Mouse (Mus musculus): Measurements from ENCODE around the gene Mtmr10. TPM values are rescaled to one million over a fixed set of nuclear protein-coding genes. Genes with fewer than 3 reads are reported as not detected.

The Mtmr10 gene
- polyA plus RNA-seq, 1 experiment from 2014 or later: 13.6 TPM

GRCm38 (mm10) chr7:64279548-64279947 lies 7.9 kb upstream of the Mtmr10 start:
- Histone ChIP-seq H3K4me2 (ENCODE audit: low read depth, low read length) (no peak overlapping the region), H3K27ac (ENCODE audit: low read length) (no peak overlapping the region), H3K9ac (ENCODE audit: low read length) (no peak overlapping the region), H3K4me1 (ENCODE audit: control insufficient read depth, insufficient read depth, low read length) (no peaks in the 10 kb centered on the region), H3K36me3 (ENCODE audit: control insufficient read depth, insufficient read depth, low read length) (no peaks in the 10 kb centered on the region), H3K9me3 (replicated peaks; ENCODE audit: control insufficient read depth, low read length) (no peaks in the 10 kb centered on the region), H3K27me3 (ENCODE audit: control insufficient read depth, insufficient read depth, low read length) (no peaks in the 10 kb centered on the region), H3K4me3 (replicated peaks; ENCODE audit: low read length) (no peak overlapping the region)
- no peak for ATAC-seq (ENCODE audit: insufficient read depth, low FRiP score)
- WGBS: 77% methylated on average over 3 of the region's 3 CpGs

DNA sequence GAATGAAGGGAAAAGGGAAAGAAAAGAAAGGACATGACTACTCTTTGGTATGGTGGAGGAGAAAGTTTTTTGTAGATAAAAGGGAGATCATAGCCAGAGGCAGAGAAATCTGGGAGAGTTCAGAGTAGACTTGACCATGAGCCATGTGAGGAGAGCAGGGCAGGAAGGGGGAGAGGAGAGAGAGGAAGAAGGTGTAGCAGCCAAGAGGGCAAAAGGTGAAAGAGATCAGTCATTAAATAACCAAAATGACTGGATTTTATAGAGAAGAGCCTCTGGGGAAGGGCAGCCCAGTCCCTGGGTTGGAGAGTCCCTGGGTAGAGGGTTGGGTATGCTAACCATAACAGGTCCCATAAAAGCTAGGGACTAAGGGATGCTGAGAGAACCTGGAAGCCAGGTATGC lies 887 bp upstream of the Mtmr10 start:
- peak overlapping the region; percentile 92; the same call in 1 of the 2 replicates for H3K9ac ChIP-seq (ENCODE audit: low read length)
- H3K4me2 ChIP-seq (ENCODE audit: low read depth, low read length): peak overlapping the region; percentile 75
- no peak overlapping the region for H3K27ac ChIP-seq (ENCODE audit: low read length)
- 0 out of 2 replicates have a peak, but pooled peaks cover 8% of the 10 kb centered on the region for H3K4me1 ChIP-seq (ENCODE audit: control insufficient read depth, insufficient read depth, low read length)
- H3K9me3 ChIP-seq (replicated peaks; ENCODE audit: control insufficient read depth, low read length): no peaks in the 10 kb centered on the region
- no peaks in the 10 kb centered on the region for H3K36me3 ChIP-seq (ENCODE audit: control insufficient read depth, insufficient read depth, low read length)
- no peak for ATAC-seq (ENCODE audit: insufficient read depth, low FRiP score)
- no peaks in the 10 kb centered on the region for H3K27me3 ChIP-seq (ENCODE audit: control insufficient read depth, insufficient read depth, low read length)
- peak overlapping the region; percentile 93 for H3K4me3 ChIP-seq (replicated peaks; ENCODE audit: low read length)

DNA sequence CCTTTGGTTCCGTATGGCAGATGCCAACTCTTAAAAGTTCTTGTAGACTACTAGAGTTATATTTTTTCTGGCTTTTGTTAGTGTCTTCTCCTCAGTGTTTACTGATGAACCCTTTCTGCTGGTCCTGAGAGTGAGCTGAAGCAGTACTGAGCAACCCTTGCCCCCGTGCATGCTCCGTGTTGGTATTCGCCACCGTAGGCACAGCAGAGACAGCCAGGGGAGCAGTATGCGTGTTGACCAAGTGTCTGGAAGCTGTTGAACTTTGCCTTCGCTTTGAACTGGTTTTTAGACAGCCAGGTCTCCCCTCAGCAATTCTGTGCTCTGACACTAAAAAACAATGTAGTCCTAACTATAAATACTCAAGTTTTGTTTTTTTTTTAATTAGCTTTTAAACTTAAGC lies 2.0 kb downstream of the Mtmr10 start:
- Histone ChIP-seq H3K36me3 (ENCODE audit: control insufficient read depth, insufficient read depth, low read length) (no peaks in the 10 kb centered on the region), H3K4me1 (ENCODE audit: control insufficient read depth, insufficient read depth, low read length) (0 out of 2 replicates have a peak, but pooled peaks cover 8% of the 10 kb centered on the region), H3K4me2 (ENCODE audit: low read depth, low read length) (no peak overlapping the region), H3K9ac (ENCODE audit: low read length) (no peak overlapping the region), H3K27me3 (ENCODE audit: control insufficient read depth, insufficient read depth, low read length) (no peaks in the 10 kb centered on the region), H3K9me3 (replicated peaks; ENCODE audit: control insufficient read depth, low read length) (no peaks in the 10 kb centered on the region), H3K27ac (ENCODE audit: low read length) (no peak overlapping the region), H3K4me3 (replicated peaks; ENCODE audit: low read length) (no peak overlapping the region)
- no peak for ATAC-seq (ENCODE audit: insufficient read depth, low FRiP score)
- 87% methylated on average over 7 of the region's 7 CpGs for WGBS

GRCm38 (mm10) chr7:64290431-64290830 lies 3.0 kb downstream of the Mtmr10 start:
- Histone ChIP-seq H3K4me2 (ENCODE audit: low read depth, low read length) (no peak overlapping the region), H3K9me3 (replicated peaks; ENCODE audit: control insufficient read depth, low read length) (no peaks in the 10 kb centered on the region), H3K27me3 (ENCODE audit: control insufficient read depth, insufficient read depth, low read length) (no peaks in the 10 kb centered on the region), H3K27ac (ENCODE audit: low read length) (no peak overlapping the region), H3K4me1 (ENCODE audit: control insufficient read depth, insufficient read depth, low read length) (0 out of 2 replicates have a peak, but pooled peaks cover 8% of the 10 kb centered on the region), H3K36me3 (ENCODE audit: control insufficient read depth, insufficient read depth, low read length) (no peaks in the 10 kb centered on the region), H3K9ac (ENCODE audit: low read length) (no peak overlapping the region), H3K4me3 (replicated peaks; ENCODE audit: low read length) (no peak overlapping the region)
- no peak for ATAC-seq (ENCODE audit: insufficient read depth, low FRiP score)
- 85% methylated on average over 6 of the region's 6 CpGs for WGBS

DNA sequence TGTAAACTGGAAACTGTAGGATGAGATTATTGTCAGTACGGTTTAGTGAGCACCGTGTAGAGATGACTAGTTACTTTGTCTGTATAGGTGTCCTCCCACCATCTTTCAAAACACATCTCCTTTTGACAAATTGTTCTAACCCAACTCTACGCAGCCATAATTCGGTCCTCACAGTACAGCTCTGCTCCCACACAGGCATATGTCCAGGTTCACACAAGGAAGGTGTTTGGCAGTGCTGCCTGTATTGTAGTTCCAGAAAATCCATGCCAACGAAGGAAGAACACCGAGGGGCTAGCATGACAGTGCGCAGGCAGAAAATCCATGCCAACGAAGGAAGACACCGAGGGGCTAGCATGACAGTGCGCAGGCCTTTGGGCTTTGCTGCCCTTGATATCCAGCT lies 4.3 kb downstream of the Mtmr10 start:
- WGBS: 92% methylated on average over 10 of the region's 10 CpGs
- H3K9me3 ChIP-seq (replicated peaks; ENCODE audit: control insufficient read depth, low read length): no peaks in the 10 kb centered on the region

GRCm38 (mm10) chr7:64296286-64297010 lies 9.0 kb downstream of the Mtmr10 start:
- Histone ChIP-seq H3K9me3 (replicated peaks; ENCODE audit: control insufficient read depth, low read length) (no peaks in the 10 kb centered on the region), H3K27me3 (ENCODE audit: control insufficient read depth, insufficient read depth, low read length) (no peaks in the 10 kb centered on the region), H3K9ac (ENCODE audit: low read length) (no peak overlapping the region), H3K4me3 (replicated peaks; ENCODE audit: low read length) (no peak overlapping the region), H3K4me1 (ENCODE audit: control insufficient read depth, insufficient read depth, low read length) (peaks cover 5% of the 10 kb centered on the region; the same call in 1 of the 2 replicates), H3K4me2 (ENCODE audit: low read depth, low read length) (no peak overlapping the region), H3K36me3 (ENCODE audit: control insufficient read depth, insufficient read depth, low read length) (peaks cover 2% of the 10 kb centered on the region; the same call in 1 of the 2 replicates), H3K27ac (ENCODE audit: low read length) (no peak overlapping the region)
- 40% methylated on average over 5 of the region's 5 CpGs for WGBS
- no peak for ATAC-seq (ENCODE audit: insufficient read depth, low FRiP score)

More for the DNA sequence above, 4.3 kb downstream of the Mtmr10 start:
- H3K9ac ChIP-seq (ENCODE audit: low read length): no peak overlapping the region
- H3K4me1 ChIP-seq (ENCODE audit: control insufficient read depth, insufficient read depth, low read length): peaks cover 13% of the 10 kb centered on the region; the same call in 1 of the 2 replicates
- no peak overlapping the region for H3K4me3 ChIP-seq (replicated peaks; ENCODE audit: low read length)
- H3K4me2 ChIP-seq (ENCODE audit: low read depth, low read length): no peak overlapping the region
- H3K27me3 ChIP-seq (ENCODE audit: control insufficient read depth, insufficient read depth, low read length): no peaks in the 10 kb centered on the region
- H3K27ac ChIP-seq (ENCODE audit: low read length): no peak overlapping the region
- no peak for ATAC-seq (ENCODE audit: insufficient read depth, low FRiP score)
- H3K36me3 ChIP-seq (ENCODE audit: control insufficient read depth, insufficient read depth, low read length): no peaks in the 10 kb centered on the region

DNA sequence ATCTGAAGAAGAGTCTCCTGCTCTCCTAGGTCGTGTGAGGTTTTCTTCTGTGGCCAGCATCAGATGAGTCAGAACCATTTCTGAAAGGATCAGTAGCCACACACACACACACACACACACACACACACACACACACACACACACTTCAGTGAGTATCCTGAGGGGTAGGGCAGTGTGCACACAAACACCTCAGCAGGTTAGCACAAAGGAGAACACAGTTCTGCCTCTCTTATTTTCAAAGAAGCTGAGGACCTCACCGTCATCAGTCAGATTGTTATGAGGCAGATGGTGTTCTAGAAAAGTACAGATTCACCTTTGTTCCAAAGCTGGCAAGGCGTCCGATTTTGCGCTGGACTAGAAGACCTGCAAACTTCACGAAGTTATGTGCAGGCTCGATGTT lies 22.8 kb downstream of the Mtmr10 start:
- Histone ChIP-seq H3K36me3 (ENCODE audit: control insufficient read depth, insufficient read depth, low read length) (no peaks in the 10 kb centered on the region), H3K9me3 (replicated peaks; ENCODE audit: control insufficient read depth, low read length) (no peaks in the 10 kb centered on the region), H3K4me2 (ENCODE audit: low read depth, low read length) (no peak overlapping the region), H3K4me1 (ENCODE audit: control insufficient read depth, insufficient read depth, low read length) (no peaks in the 10 kb centered on the region), H3K4me3 (replicated peaks; ENCODE audit: low read length) (no peak overlapping the region), H3K9ac (ENCODE audit: low read length) (no peak overlapping the region), H3K27ac (ENCODE audit: low read length) (no peak overlapping the region), H3K27me3 (ENCODE audit: control insufficient read depth, insufficient read depth, low read length) (no peaks in the 10 kb centered on the region)
- no peak for ATAC-seq (ENCODE audit: insufficient read depth, low FRiP score)
- 80% methylated on average over 7 of the region's 7 CpGs for WGBS

DNA sequence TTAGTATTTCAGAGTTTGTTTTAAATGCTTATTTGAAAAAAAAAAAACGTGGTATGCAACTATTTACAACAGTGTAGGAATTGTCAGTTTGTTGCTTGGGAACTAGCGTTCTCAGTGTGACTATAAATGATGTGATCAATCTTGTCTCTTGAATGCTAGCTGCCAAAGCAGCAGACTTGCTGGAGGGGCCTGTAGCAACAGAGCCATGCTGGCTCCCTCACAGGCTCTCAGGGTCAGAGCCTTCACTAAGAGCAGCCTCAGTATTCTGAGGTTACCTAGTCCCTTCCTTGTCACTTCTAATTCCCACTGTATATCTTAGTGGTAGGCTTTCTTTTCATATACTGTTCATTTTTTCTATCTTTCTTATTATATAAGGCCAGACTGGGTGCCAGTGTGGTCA lies 23.3 kb downstream of the Mtmr10 start:
- H3K27ac ChIP-seq (ENCODE audit: low read length): no peak overlapping the region
- no peaks in the 10 kb centered on the region; the same call in 1 of the 2 replicates for H3K36me3 ChIP-seq (ENCODE audit: control insufficient read depth, insufficient read depth, low read length)
- no peak overlapping the region for H3K4me3 ChIP-seq (replicated peaks; ENCODE audit: low read length)
- no peak for ATAC-seq (ENCODE audit: insufficient read depth, low FRiP score)
- WGBS: 52% methylated on average over 2 of the region's 2 CpGs
- no peaks in the 10 kb centered on the region for H3K27me3 ChIP-seq (ENCODE audit: control insufficient read depth, insufficient read depth, low read length)
- no peak overlapping the region for H3K9ac ChIP-seq (ENCODE audit: low read length)
- H3K4me2 ChIP-seq (ENCODE audit: low read depth, low read length): no peak overlapping the region
- H3K4me1 ChIP-seq (ENCODE audit: control insufficient read depth, insufficient read depth, low read length): no peaks in the 10 kb centered on the region
- H3K9me3 ChIP-seq (replicated peaks; ENCODE audit: control insufficient read depth, low read length): no peaks in the 10 kb centered on the region

- no peaks in the 10 kb centered on the region for H3K4me1 ChIP-seq (ENCODE audit: control insufficient read depth, insufficient read depth, low read length)
- 65% methylated on average over 7 of the region's 7 CpGs for WGBS
- H3K27me3 ChIP-seq (ENCODE audit: control insufficient read depth, insufficient read depth, low read length): no peaks in the 10 kb centered on the region
- no peak overlapping the region for H3K9ac ChIP-seq (ENCODE audit: low read length)
- no peak overlapping the region for H3K4me2 ChIP-seq (ENCODE audit: low read depth, low read length)
- no peak for ATAC-seq (ENCODE audit: insufficient read depth, low FRiP score)
- no peak overlapping the region for H3K4me3 ChIP-seq (replicated peaks; ENCODE audit: low read length)
- H3K36me3 ChIP-seq (ENCODE audit: control insufficient read depth, insufficient read depth, low read length): no peaks in the 10 kb centered on the region; the same call in 1 of the 2 replicates
- H3K9me3 ChIP-seq (replicated peaks; ENCODE audit: control insufficient read depth, low read length): no peaks in the 10 kb centered on the region
- H3K27ac ChIP-seq (ENCODE audit: low read length): no peak overlapping the region
These were observed 25.4 kb downstream of the Mtmr10 start for GRCm38 (mm10) chr7:64312811-64313210.

Data from stomach, embryonic 16.5 days (tissue).